Mouse (Mus musculus) ZHBTc4 (cell line): Measurements from ENCODE around the gene Klhl7.
A peak's percentile ranks its signal among the peaks of the same experiment; 100 is the strongest.

Experiments used
- DNase-seq: peaks from one replicate; pipeline ENCODE4 v3.0.0-alpha.2; 2011; ENCODE audit warnings: low read depth, low spot score

Klhl7 gene

GRCm38 (mm10) chr5:24169881-24170280 lies 69.5 kb downstream of the Klhl7 start:
- DNase-seq, result peak; percentile 58

GRCm38 (mm10) chr5:24172092-24172491 lies 71.7 kb downstream of the Klhl7 start:
- DNase-seq, result no peak

- peak; percentile 59 for DNase-seq
These were observed 81.3 kb downstream of the Klhl7 start for GRCm38 (mm10) chr5:24181514-24182295.

- no peak for DNase-seq
These were observed 81.9 kb downstream of the Klhl7 start for GRCm38 (mm10) chr5:24182296-24182734.

GRCm38 (mm10) chr5:24183096-24183495 lies 82.7 kb downstream of the Klhl7 start:
- no peak for DNase-seq

GRCm38 (mm10) chr5:24184011-24184410 lies 83.6 kb downstream of the Klhl7 start:
- no peak for DNase-seq

GRCm38 (mm10) chr5:24188476-24188875 lies 88.1 kb downstream of the Klhl7 start:
- DNase-seq, result peak; percentile 41

GRCm38 (mm10) chr5:24191821-24192220 lies 91.4 kb downstream of the Klhl7 start:
- no peak for DNase-seq

- no peak for DNase-seq
These were observed 100.6 kb downstream of the Klhl7 start for GRCm38 (mm10) chr5:24201006-24201405.

GRCm38 (mm10) chr5:24202492-24202891 lies 102.1 kb downstream of the Klhl7 start:
- DNase-seq, result no peak

- DNase-seq, result no peak
These were observed 102.9 kb downstream of the Klhl7 start for GRCm38 (mm10) chr5:24203266-24203665.

- peak; percentile 91 for DNase-seq
These were observed 107.6 kb downstream of the Klhl7 start for GRCm38 (mm10) chr5:24207965-24208364.

GRCm38 (mm10) chr5:24208505-24208904 lies 108.1 kb downstream of the Klhl7 start:
- DNase-seq, result no peak
